Mouse (Mus musculus) C2C12 (cell line): ENCODE results near the gene Rai2.

ENCODE experiments used
- CEBPB ChIP-seq: IDR thresholded peaks from one replicate; pipeline ENCODE4 v1.6.1; 2011; ENCODE audit warnings: low read depth, mild to moderate bottlenecking, control low read depth, moderate library complexity
- CTCF ChIP-seq: IDR thresholded peaks from one replicate; pipeline ENCODE4 v1.5.1; 2011; ENCODE audit not compliant: control insufficient read depth, insufficient read depth, insufficient read length
- FOSL1 ChIP-seq: IDR thresholded peaks from one replicate; pipeline ENCODE4 v1.8.0; 2011; ENCODE audit warnings: mild to moderate bottlenecking, low read length; ENCODE audit not compliant: poor library complexity, insufficient read depth, severe bottlenecking
- MAX ChIP-seq: IDR thresholded peaks from one replicate; pipeline ENCODE4 v1.6.1; 2011; ENCODE audit warnings: mild to moderate bottlenecking, control low read depth
- MYOD1 ChIP-seq: IDR thresholded peaks from one replicate; pipeline ENCODE4 v1.6.1; 2011; ENCODE audit warnings: low read depth; ENCODE audit not compliant: control insufficient read depth, insufficient read length
- MYOG ChIP-seq: IDR thresholded peaks from one replicate; pipeline ENCODE4 v1.6.1; 2011; ENCODE audit not compliant: control insufficient read depth, insufficient read length; ENCODE audit errors: extremely low read depth
- USF1 ChIP-seq: IDR thresholded peaks from one replicate; pipeline ENCODE4 v1.6.1; 2011; ENCODE audit warnings: low read depth, mild to moderate bottlenecking, control low read depth, moderate library complexity

- no peak for TF ChIP-seq MYOD1
- no peak for TF ChIP-seq CTCF
- no peak for TF ChIP-seq CEBPB
- no peak for TF ChIP-seq USF1
- no peak for TF ChIP-seq MAX
- TF ChIP-seq FOSL1, result no peak
- no peak for TF ChIP-seq MYOG
Observed at GRCm38 (mm10) chrX:161790182-161790581, 73.3 kb downstream of the Rai2 start.
